Mouse (Mus musculus): ENCODE data around the gene Mycbp2.

DNA sequence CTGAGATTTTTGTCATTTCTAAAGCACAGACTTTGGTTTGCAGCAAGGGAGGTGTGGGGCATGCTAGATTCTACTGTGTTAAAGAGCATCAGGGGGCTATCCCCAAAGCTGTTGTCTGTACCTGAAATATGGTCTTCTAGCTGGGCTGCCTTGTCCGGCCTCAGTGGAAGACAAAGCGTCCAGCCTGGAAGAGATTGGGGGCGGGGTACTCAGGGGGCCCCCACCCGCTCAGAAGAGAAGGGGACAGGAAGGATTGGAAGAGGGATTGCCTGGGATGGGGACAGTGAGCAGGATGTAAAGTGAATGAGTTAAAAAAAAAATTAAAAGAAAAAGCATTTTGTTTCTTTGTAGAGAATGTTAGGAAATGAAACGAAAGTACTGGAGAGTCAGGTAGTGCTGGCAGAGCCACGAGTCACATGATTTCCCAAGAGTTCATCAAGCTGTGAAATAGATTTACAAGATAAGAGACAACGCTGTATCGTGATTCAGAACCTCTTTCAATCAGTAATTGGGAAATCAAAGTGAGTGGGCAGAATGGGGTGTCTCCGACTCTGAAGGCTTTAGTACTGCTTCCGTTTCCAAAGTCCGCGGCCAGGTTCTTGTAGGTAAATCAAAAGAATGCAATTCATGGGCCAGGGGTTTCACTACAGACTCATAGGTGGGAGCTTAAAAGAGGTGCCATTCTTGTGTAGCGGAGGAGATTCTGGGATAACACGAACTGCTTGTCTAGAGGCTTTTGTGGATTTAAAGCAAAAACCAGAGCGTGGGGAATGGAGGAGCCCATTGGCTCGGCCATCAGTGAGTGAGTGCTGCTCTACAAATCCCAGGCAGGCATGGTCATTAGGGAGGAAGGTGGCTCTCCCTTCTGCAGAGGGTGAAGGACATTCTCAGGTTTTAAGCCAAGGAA is 268.4 kb downstream of the Mycbp2 start:
- TF ChIP-seq EP300 (IDR thresholded peaks at IDR 0.05) (no peak), CTCF (IDR thresholded peaks at IDR 0.05) (no peak)

Data from lung, postnatal 0 days (tissue).